Mouse (Mus musculus) liver, adult 2 months (tissue): ENCODE results near the gene Cd79a. TPM values are rescaled to one million over a fixed set of nuclear protein-coding genes. Genes with fewer than 3 reads are reported as not detected.

ENCODE experiments used
- DNase-seq: peaks from one replicate; pipeline ENCODE4 v3.0.0-alpha.2; 2011; ENCODE audit warnings: low read depth, low spot score; ENCODE audit errors: extremely low read depth
- H3K27ac ChIP-seq: fragments of 200-500 bp; replicated peaks from 2 replicates; pipeline ENCODE4 v1.5.1; 2012; ENCODE audit warnings: low read depth, mild to moderate bottlenecking, control low read depth, inconsistent platforms, low read length; ENCODE audit not compliant: insufficient read depth
- H3K27me3 ChIP-seq: fragments of 200-500 bp; 2 replicates; pipeline ENCODE4 v1.6.1; 2012; ENCODE audit warnings: mild to moderate bottlenecking, moderate library complexity, low read length, inconsistent platforms; ENCODE audit not compliant: control insufficient read depth, insufficient read depth
- H3K36me3 ChIP-seq: fragments of 200-500 bp; 2 replicates; pipeline ENCODE4 v1.6.1; 2012; ENCODE audit warnings: low read length, inconsistent platforms; ENCODE audit not compliant: control insufficient read depth, insufficient read depth
- H3K4me1 ChIP-seq: fragments of 200-500 bp; 2 replicates; pipeline ENCODE4 v1.6.1; 2011; ENCODE audit warnings: low read length; ENCODE audit not compliant: control insufficient read depth, insufficient read depth
- H3K4me3 ChIP-seq: fragments of 200-500 bp; 2 replicates; pipeline ENCODE4 v1.5.1; 2011; ENCODE audit warnings: low read depth, mild to moderate bottlenecking, control low read depth, low read length, moderate library complexity; ENCODE audit not compliant: insufficient read depth
- H3K79me2 ChIP-seq: fragments of 200-500 bp; 2 replicates; pipeline ENCODE4 v1.6.1; 2012; ENCODE audit warnings: inconsistent platforms, mild to moderate bottlenecking, low read length, moderate library complexity; ENCODE audit not compliant: control insufficient read depth, insufficient read depth
- H3K9ac ChIP-seq: fragments of 200-500 bp; 2 replicates; pipeline ENCODE4 v1.6.1; 2012; ENCODE audit warnings: low read depth, mild to moderate bottlenecking, control low read depth, inconsistent platforms, low read length
- CTCF ChIP-seq: fragments of 200-500 bp; IDR thresholded peaks from 2 replicates; pipeline ENCODE4 v1.5.1; 2011; ENCODE audit warnings: low read depth, low read length, control low read depth
- POLR2A ChIP-seq: fragments of 200-500 bp; IDR thresholded peaks from 2 replicates; pipeline ENCODE4 v1.6.1; 2011; ENCODE audit warnings: low read length, control low read depth; ENCODE audit not compliant: insufficient read depth; ENCODE audit errors: extremely low read depth
- WGBS: fragments of 180-500 bp; shearing (Covaris S2); methylation state at CpG from one replicate; pipeline ENCODE4 v1.1.7; 2018; 5-methylcytosine and 5-hydroxymethylcytosine counted together
- polyA plus RNA-seq: library from polyadenylated mRNA; depleted of rRNA; stranded (reverse); fragments of >200 nt; gene quantifications from 2 replicates; pipeline ENCODE4 v1.2.3, GENCODE M21; 2012; rRNA removed
- total RNA-seq: library from RNA; depleted of rRNA; stranded (reverse); fragments of >200 nt; gene quantifications from 2 replicates; pipeline ENCODE4 v1.2.3, GENCODE M21; 2014; rRNA removed

The Cd79a gene
- 0.18 and 0.60 TPM in 2 replicates for total RNA-seq
- polyA plus RNA-seq, result 2.0 and 5.7 TPM in 2 replicates

- Histone ChIP-seq H3K79me2 (no peaks in the 10 kb centered on the region), H3K4me3 (no peak within 1 kb of the TSS), H3K4me1 (peaks cover 2% of the 10 kb centered on the region; the same call in 1 of the 2 replicates), H3K27ac (no peak within 1 kb of the TSS), H3K36me3 (no peaks in the 10 kb centered on the region), H3K9ac (no peak within 1 kb of the TSS), H3K27me3 (no peaks in the 10 kb centered on the region)
- 72% methylated on average over 12 of the region's 12 CpGs for WGBS
- TF ChIP-seq POLR2A, result no peak
- no peak for TF ChIP-seq CTCF
- no peak for DNase-seq
These were observed at the start of gene Cd79a for GRCm38 (mm10) chr7:24897224-24897623. Gene Cd79a, plus strand, starts transcription at chr7:24897381.

- TF ChIP-seq CTCF, result no peak
- TF ChIP-seq POLR2A, result no peak
- no peak overlapping the region for H3K4me3 ChIP-seq
- 11% methylated on average over 5 of the region's 5 CpGs for WGBS
- peak overlapping the region; percentile 80 for H3K27ac ChIP-seq
- no peaks in the 10 kb centered on the region for H3K79me2 ChIP-seq
- no peaks in the 10 kb centered on the region for H3K27me3 ChIP-seq
- no peak overlapping the region for H3K9ac ChIP-seq
- H3K36me3 ChIP-seq, result no peaks in the 10 kb centered on the region
- H3K4me1 ChIP-seq, result peaks cover 8% of the 10 kb centered on the region
- DNase-seq, result no peak
These were observed 47.0 kb upstream of the Cd79a start for GRCm38 (mm10) chr7:24850162-24850561.

DNA sequence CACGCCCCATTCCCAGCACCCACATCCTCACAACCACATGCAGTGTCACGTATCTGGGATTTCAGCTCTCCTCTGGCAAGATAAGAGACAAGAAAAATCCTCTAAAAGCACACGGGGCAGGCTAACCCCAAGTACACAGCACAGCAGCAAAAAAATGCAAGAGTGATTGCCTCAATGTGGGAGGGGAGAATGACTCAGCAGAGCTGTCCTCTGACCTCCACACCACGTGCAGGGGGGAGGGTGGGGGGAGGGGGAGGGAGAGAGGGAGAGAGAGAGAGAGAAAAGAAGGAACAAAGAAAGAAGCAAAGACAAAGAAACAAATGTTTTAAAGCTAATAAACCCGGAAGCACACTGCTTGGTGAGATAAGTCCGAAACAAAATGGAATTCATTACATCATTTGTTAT lies 46.3 kb upstream of the Cd79a start:
- Histone ChIP-seq H3K4me3 (no peak overlapping the region), H3K4me1 (peaks cover 8% of the 10 kb centered on the region), H3K27me3 (no peaks in the 10 kb centered on the region), H3K79me2 (no peaks in the 10 kb centered on the region), H3K36me3 (no peaks in the 10 kb centered on the region), H3K27ac (peak overlapping the region; percentile 72), H3K9ac (no peak overlapping the region)
- DNase-seq, result peak; percentile 86
- 24% methylated on average over 6 of the region's 6 CpGs for WGBS
- TF ChIP-seq POLR2A (no peak), CTCF (no peak)

DNA sequence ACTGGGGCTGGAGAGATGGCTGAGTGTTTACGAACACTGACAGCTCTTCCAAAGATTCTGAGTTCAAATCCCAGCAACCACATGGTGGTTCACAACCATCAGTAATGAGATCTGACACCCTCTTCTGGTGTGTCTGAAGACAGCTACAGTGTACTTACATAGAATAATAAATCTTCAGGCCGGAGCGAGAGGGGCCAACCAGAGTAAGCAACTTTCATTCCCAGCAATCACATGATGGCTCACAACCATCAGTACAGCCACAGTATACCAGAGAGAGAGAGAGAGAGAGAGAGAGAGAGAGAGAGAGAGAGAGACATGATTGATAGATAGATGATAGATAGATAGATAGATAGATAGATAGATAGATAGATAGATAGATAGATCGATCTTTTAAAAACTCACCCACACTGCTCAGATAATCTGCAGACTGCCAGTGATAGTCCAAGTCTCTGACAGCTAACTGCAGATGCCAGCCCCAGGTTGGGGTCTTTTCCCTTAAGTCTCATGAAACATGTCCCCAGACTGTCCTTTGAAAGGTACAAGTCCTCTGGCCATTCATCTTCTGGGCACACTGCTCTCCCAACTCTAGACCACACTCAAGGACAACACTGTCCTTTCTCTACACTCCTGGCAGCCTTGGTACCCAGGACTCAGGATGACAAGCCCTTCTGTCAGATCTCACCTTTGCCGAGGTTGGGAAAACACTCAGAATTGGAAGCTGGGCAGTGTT lies 45.4 kb upstream of the Cd79a start:
- WGBS, result 87% methylated on average over 5 of the region's 5 CpGs
- Histone ChIP-seq H3K27me3 (no peaks in the 10 kb centered on the region), H3K36me3 (no peaks in the 10 kb centered on the region), H3K79me2 (no peaks in the 10 kb centered on the region), H3K27ac (no peak overlapping the region), H3K4me3 (no peak overlapping the region), H3K9ac (no peak overlapping the region), H3K4me1 (peaks cover 8% of the 10 kb centered on the region)
- DNase-seq, result no peak
- no peak for TF ChIP-seq POLR2A
- no peak for TF ChIP-seq CTCF

DNA sequence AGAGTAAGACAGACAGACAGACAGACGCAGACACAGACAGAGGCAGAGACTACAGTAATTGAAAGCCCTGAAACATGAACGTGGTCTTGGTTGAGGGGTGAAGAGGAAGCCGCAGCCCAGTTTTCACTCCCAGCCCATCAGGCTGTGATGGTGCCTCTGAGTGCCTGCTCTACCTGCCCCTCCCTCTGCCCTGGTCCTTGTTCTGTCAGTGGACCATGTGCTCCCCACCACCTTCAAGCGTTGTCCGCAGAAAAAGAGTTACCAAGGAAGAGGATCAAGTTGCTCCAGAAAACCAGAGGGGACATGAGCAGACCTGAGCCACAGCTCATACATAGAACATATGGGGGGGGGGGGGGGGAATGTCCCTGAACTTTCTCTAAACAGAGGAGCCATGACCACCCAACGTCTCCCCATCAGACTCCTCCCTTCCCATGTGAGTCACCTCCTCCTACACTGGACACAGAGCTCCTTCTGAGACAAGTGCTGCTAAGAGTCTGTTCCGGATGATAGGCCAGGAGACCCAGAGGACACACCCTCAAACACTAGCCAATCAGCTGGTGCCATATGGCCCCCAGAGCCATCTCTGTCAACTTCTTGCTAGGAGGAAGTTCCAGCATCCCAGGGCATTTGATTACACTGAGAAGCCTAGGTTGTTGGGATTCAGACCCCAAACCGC lies 44.5 kb upstream of the Cd79a start:
- 86% methylated on average over 8 of the region's 8 CpGs for WGBS
- no peaks in the 10 kb centered on the region for H3K27me3 ChIP-seq
- H3K4me3 ChIP-seq, result no peak overlapping the region
- H3K27ac ChIP-seq, result no peak overlapping the region
- H3K79me2 ChIP-seq, result no peaks in the 10 kb centered on the region
- H3K4me1 ChIP-seq, result peaks cover 8% of the 10 kb centered on the region
- no peak for DNase-seq
- H3K36me3 ChIP-seq, result no peaks in the 10 kb centered on the region
- no peak overlapping the region for H3K9ac ChIP-seq
- TF ChIP-seq CTCF (no peak), POLR2A (no peak)

DNA sequence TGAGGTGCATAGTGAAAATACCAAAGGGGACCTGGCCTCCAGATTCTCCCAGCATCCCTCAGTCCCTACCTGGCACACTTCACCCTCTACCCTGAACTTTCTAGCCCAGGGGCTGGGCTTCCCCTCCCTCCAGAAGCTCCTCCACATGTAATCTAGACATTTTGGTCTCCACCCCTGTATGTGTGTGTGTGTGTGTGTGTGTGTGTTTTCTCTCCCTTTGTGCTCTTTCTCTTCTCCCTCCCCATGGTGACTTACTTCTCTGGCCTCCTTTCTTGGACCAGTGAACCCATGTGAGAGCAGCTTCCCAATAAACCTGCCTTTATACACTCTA lies 44.0 kb upstream of the Cd79a start:
- Histone ChIP-seq H3K36me3 (no peaks in the 10 kb centered on the region), H3K27me3 (no peaks in the 10 kb centered on the region), H3K79me2 (no peaks in the 10 kb centered on the region), H3K27ac (no peak overlapping the region), H3K4me1 (peaks cover 8% of the 10 kb centered on the region), H3K4me3 (no peak overlapping the region), H3K9ac (no peak overlapping the region)
- TF ChIP-seq POLR2A, result no peak
- TF ChIP-seq CTCF, result no peak
- DNase-seq, result no peak
